Mouse (Mus musculus) skeletal muscle tissue, adult 2 months (tissue): ENCODE data around the gene Gins1.

ENCODE experiments used
- DNase-seq: peaks from one replicate; pipeline ENCODE4 v3.0.0-alpha.2; 2012; ENCODE audit warnings: low read depth, low spot score

The Gins1 gene

GRCm38 (mm10) chr2:150955859-150956258, 50.7 kb downstream of the Gins1 start:
- no peak for DNase-seq

- DNase-seq, result no peak
These were observed 54.3 kb downstream of the Gins1 start for GRCm38 (mm10) chr2:150959521-150959920.

- no peak for DNase-seq
These were observed 58.0 kb downstream of the Gins1 start for GRCm38 (mm10) chr2:150963246-150963645.

GRCm38 (mm10) chr2:150964641-150965040, 59.4 kb downstream of the Gins1 start:
- no peak for DNase-seq

GRCm38 (mm10) chr2:150965951-150966350, 60.8 kb downstream of the Gins1 start:
- DNase-seq, result no peak

GRCm38 (mm10) chr2:150967491-150967890, 62.3 kb downstream of the Gins1 start:
- DNase-seq, result no peak

GRCm38 (mm10) chr2:150969231-150969630, 64.0 kb downstream of the Gins1 start:
- no peak for DNase-seq

- DNase-seq, result no peak
These were observed 66.7 kb downstream of the Gins1 start for GRCm38 (mm10) chr2:150971856-150972255.

GRCm38 (mm10) chr2:150972681-150973080, 67.5 kb downstream of the Gins1 start:
- no peak for DNase-seq

GRCm38 (mm10) chr2:150973401-150974115, 68.4 kb downstream of the Gins1 start:
- DNase-seq, result no peak

GRCm38 (mm10) chr2:150976871-150977270, 71.7 kb downstream of the Gins1 start:
- DNase-seq, result no peak

GRCm38 (mm10) chr2:150977676-150978075, 72.5 kb downstream of the Gins1 start:
- DNase-seq, result no peak

GRCm38 (mm10) chr2:150978791-150979190, 73.6 kb downstream of the Gins1 start:
- no peak for DNase-seq

GRCm38 (mm10) chr2:150979861-150980620, 74.8 kb downstream of the Gins1 start:
- DNase-seq, result no peak
